Mouse (Mus musculus): Measurements from ENCODE around the gene Fam3c. TPM values are rescaled to one million over a fixed set of nuclear protein-coding genes. Genes with fewer than 3 reads are reported as not detected.

Fam3c gene
- polyA plus RNA-seq, 1 experiment = 3.8 TPM

DNA sequence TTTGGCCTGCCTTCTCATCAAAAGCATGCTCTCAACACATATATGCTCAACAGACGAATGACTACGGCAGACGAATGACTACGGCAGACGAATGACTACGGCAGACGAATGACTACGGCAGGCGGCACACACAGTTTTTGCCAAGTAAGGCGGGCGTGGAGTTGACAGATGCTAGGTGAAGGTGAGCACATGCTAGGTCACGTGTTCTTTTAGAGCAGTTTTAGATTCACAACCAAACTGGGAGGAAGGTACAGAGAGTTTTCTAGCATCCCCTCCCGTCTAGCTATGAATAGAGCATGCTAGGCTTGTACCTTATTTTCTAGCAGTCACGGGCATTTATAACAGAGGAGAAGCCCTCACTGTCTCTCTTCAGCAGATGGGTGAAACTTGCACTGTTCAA is 15.3 kb downstream of the Fam3c start:
- TF ChIP-seq GATA1 (IDR thresholded peaks at IDR 0.05; ENCODE audit: low read length) = no peak

DNA sequence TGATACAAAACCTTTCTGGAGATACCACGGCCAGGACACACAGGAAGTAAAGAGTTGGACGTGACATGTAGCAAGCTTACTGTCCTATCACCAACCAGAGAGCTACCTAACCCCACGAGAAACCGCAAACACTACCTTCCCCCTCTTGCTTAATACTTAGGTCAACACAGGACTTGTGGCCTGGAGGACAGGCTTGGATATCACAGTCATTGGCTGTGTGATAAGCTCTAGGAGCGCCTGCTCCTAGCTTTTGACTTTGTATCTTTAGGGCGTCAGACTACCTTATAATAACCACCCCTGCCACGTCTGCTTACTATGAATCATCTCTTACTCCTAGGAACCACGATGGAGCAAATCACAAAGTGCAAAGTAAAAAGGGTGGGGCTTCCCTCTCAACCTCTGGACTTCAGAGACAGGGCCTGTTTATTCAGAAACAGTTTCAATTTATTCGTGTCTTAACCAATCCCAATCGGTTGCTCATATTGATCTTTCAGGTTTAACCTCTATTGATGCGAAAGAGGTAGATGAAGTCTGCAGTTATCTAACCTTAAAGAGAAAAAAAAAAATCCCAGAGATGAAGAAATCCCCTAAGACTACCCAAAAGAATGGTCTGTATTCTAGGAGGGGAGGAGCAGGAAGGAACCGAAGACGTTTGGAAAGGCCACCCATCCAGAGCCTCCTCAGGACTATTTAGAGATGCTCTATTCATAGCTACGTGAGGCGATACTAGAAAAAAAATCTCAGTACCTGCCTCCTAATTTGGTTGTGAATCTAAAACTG is 16.1 kb downstream of the Fam3c start:
- TF ChIP-seq GATA1 (IDR thresholded peaks at IDR 0.05; ENCODE audit: low read length) = no peak

DNA sequence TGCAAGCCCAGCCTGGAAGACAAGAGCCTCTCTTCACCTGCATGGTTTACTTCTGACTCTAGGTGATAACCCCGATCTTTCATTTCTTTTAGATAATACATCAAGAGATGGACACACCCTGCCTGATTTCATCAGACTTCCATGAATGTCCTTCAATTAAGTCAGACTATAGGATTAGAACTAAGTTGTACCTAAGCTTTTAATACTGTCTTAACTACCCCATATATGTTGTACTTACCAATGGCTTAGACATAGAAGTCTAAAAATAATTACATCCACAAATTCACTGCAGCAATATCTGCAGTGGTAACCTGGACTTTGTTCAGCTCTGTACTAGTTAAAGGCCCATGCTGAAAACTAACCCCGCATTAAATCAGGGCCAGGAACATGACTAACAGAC is 23.5 kb downstream of the Fam3c start:
- no peak for TF ChIP-seq GATA1 (IDR thresholded peaks at IDR 0.05; ENCODE audit: low read length)

DNA sequence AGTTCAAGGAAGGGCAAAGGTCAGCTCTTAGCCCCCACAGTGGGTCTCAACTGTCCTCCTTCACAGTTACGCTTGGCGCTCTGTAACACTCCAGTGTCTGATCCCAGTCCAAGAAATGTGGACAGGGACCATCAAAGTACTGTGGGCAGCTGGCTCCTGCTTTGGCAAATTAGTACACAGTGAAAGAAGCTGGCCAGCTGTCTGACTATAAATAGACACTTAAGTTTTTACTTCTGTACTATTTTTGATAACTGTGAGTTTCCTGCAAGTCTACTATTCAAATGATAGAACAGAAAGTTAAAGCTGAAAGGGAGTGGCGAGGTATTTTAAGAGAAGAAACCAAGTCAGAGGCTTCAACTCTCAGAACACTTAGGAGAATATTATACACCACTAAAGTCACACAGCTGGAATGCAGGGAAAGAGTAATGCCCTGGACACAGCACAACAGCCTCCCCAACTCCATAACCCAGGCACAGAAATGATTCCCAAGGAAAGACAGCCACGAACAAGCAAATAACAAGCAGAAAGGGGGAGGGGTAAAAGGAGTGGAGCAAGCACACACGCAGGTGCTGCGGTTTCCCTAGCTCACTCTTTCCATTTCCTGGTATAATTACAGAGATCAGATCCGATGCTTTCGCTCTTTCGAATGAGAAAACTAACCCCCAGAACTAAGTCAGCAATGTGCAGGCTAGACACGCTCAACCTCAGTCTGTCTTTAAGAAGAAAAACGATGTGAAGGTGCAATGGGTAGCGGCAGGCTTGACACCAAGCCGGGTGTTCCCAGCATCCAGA is 25.7 kb downstream of the Fam3c start:
- TF ChIP-seq GATA1 (IDR thresholded peaks at IDR 0.05; ENCODE audit: low read length) = no peak

DNA sequence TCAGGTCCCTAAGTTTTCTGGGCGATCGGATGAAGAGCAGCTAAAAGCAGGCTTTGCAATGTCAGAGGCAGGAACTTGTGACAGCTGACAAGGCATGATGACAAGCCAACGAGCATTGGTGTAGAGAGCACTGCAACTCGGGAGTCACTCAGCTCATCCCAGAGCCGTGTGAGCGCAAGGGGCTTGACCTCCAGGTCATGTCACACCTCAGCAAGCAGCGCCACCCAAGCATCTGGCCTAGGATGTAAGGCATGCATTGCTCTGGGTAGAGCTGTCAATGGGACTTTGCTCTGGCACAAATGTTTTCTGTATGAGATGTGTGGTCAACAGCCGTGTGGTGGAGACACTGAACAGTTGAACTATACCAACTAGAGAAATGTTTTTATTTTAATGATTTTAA is 28.1 kb downstream of the Fam3c start:
- TF ChIP-seq GATA1 (IDR thresholded peaks at IDR 0.05; ENCODE audit: low read length) = no peak

DNA sequence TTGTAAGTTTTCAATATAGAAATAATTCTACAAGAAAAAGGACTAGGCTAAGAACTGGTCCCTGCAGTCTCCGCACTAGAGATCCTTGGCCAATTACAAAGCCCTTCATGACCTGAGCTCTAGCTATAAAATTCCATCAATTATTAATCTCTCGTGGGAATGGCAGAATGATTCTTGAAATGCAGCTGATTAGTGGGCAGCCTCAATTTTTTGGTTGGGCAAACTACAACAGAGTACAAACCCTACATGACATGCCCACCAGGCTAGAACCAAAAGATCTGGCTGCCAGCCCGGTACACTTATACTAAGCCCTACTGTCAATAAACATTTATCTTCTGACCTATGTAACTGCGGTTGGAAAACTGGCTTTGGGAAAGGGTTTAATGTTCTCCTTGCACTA is 29.0 kb downstream of the Fam3c start:
- no peak for TF ChIP-seq GATA1 (IDR thresholded peaks at IDR 0.05; ENCODE audit: low read length)

DNA sequence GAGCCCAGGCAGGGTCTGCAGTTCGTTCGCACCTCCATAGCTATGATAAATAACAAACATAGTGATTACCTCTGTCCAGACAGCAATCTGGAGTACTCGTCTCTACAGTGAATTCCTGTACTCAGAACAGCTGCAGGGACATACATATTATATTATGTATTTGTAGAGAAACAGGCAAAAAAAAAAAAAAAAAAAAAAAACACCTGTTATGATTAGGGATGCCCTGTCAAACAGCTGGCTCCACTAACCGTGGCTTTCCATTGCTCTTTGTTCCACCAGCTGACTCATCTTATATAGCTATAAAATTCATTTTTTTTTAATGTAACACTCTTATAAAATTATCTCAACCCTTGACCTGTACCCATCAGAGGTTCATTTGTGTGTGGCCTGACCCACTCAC is 29.8 kb downstream of the Fam3c start:
- TF ChIP-seq GATA1 (IDR thresholded peaks at IDR 0.05; ENCODE audit: low read length) = no peak

DNA sequence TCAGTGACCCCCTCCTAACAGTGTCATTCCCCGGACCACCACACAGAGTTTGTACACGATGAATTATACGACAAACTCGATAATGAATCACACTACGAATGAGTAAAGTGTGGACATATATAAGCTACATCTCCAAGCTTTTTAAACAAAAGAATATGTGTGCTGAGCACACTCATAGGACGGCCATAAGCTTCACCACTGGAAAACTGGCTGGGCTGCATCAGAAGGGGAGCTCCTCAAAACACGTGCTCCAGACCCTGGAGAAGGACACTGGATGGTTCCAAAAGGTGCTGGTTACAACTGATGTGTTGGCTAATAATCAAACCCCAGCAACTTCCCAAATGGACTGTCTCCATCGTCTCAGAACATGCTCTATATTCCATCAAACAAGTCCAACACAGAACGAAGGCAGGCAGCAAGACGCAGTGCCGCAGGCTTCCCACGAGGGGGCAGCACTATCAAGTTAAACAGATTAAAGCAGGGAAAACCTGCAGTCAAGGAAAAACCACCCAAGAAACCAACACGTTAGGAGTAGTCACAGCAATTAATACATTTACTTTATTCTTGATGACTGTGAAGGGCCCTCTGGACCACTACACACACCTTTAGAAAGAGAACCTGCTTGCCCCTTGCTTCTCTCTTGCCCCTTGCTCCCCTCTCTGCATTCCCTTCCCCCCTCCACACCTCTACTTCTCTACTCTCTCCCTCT is 30.5 kb downstream of the Fam3c start:
- no peak for TF ChIP-seq GATA1 (IDR thresholded peaks at IDR 0.05; ENCODE audit: low read length)

DNA sequence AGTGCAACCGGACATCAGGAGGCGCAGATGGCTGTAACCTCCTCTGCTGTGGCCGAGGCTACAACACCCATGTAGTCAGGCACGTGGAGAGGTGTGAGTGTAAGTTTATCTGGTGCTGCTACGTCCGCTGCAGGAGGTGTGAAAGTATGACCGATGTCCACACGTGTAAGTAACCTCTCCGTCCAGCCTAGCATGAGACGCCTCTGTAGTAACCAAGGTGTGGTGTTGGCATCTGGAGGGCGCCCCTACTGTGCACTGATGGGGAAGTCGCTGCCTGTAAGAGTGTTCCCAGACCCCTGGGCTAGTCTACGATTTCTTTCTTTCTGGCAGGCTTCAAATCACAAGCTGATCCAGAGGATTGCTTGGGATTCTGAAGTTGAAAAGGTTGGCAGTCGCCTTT is 58.0 kb downstream of the Fam3c start:
- TF ChIP-seq GATA1 (IDR thresholded peaks at IDR 0.05; ENCODE audit: low read length) = no peak

DNA sequence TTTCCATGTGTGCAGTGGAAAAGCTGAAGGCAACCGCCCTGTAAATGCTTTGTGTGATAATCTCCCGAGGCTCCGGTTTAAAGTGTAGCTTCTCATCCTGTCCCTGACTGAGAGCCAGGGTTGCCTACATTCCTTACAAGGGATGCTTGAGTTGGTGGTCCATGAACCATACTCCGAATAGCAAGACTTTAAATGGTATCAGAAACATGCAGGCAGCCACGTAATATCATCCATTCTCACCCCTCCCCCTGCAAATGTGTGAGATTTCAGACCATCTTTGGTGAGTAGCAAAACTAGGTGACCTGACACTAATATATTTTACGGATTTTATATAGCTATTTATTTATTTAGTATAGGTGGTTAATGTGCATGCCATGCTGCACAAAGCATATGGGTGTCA is 59.0 kb downstream of the Fam3c start:
- no peak for TF ChIP-seq GATA1 (IDR thresholded peaks at IDR 0.05; ENCODE audit: low read length)

DNA sequence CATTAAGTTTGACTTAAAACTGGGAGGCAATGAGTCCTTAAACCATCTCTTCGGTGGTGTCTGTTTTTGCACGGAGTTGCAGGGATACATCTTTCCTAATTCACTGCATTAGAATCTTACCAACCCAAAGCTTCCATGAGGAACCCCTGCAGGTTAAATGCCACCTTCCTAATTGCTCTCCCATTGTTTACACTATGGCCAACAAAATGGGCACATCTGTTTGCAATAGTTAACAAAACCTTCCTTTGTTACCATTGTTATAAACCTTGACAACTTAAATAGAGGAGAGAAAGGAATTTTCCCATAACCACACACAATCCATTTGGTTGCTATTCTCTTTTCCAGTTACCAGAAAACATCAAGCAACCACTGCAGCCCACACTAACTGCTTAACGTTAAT is 62.1 kb downstream of the Fam3c start:
- TF ChIP-seq GATA1 (IDR thresholded peaks at IDR 0.05; ENCODE audit: low read length) = no peak

DNA sequence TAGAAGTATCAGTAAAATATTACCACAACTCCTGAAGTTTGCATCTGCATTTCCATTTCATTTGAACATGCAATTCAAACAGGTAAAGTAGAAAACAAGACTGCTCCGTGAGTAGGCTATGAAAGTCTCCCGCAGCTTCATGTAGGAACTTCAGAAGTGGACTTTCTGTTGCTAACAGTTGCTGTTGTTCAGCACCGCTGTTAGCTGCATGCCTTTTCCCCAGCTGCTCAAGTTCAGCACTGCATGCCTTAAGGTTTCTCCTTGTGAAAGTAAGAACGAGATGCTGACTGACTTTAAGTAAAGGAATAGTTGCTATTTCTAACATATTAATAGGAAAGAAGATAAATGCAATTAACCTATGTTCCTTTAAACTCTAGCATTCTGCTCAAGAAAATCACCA is 64.0 kb downstream of the Fam3c start:
- no peak for TF ChIP-seq GATA1 (IDR thresholded peaks at IDR 0.05; ENCODE audit: low read length)

DNA sequence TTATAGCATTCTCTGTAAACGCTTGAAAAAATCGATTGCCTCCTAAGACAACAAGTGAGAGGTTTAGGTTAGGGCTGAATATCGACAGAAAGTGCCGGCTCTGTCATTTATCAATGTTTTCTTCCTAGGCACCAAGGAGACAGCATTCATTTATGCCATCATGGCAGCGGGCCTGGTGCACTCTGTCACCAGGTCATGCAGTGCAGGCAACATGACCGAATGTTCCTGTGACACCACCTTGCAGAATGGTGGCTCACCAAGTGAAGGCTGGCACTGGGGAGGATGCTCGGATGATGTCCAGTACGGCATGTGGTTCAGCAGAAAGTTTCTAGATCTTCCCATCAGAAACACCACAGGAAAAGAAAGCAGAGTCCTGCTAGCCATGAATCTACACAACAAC is 65.3 kb downstream of the Fam3c start:
- no peak for TF ChIP-seq GATA1 (IDR thresholded peaks at IDR 0.05; ENCODE audit: low read length)

DNA sequence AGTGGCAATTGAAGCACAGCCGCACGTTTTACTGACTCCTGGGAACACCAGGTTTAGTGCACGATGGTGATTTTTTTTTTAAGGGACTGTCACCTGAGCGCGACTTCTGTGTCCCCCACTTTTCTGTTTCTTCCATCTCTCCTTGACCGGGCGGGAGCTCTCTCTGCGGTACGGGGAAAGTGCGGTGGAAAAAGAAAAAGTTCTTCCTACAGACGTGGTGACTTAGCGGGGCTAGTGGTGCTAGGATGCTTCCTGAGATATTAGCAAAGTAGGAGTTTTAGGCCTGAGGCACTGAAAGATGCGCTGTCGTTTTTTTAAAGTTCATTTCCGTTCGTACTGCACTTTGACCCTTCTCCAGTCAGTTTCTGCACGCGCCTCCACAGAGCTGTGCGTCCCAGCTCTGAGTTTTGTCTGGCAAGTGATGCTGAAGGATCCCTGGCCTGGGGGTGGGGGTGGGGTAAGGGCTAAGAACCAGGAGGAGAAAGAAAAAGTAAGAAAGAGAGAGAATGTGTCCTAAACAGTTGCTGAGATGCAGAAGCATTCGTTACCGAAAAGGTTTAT is 66.5 kb downstream of the Fam3c start:
- TF ChIP-seq GATA1 (IDR thresholded peaks at IDR 0.05; ENCODE audit: low read length) = no peak

DNA sequence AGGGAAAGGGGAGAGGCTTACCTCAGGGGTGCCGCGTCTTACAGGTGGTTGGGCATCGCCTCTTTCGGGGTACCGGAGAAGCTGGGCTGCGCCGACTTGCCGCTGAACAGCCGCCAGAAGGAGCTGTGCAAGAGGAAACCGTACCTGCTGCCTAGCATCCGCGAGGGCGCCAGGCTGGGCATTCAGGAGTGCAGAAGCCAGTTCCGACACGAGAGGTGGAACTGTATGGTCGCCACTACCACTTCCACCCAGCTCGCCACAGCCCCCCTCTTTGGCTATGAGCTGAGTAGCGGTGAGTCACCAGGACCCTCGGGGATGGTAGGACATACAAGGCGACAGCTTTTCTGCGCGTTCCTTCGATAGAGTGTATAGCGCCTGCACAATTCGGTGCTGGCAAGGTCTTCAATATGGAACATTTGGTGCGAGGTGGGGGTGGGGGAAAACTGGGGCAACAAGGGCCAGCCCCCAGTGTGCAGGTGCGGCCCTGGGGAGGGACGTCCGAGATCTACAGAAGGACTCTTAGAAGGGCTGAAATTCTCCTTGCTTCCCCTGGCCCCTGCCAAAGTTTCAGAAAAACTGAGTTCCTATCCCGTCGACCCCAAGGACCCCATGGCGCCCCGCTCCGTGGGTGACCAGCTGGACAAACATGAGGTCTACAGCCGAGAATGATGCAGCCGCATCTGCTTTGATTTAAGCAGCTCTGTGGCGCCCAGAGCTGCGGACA is 67.1 kb downstream of the Fam3c start:
- TF ChIP-seq GATA1 (IDR thresholded peaks at IDR 0.05; ENCODE audit: low read length) = no peak

All from G1E-ER4 (cell line).